Mouse (Mus musculus): Measurements from ENCODE around the gene Pla2g4e.

GRCm38 (mm10) chr2:120207926-120208325, 37.2 kb downstream of the Pla2g4e start:
- TF ChIP-seq CTCF (conservative IDR thresholded peaks at IDR 0.05; ENCODE audit: insufficient read depth, insufficient read length, low read depth, low read length) (no peak), POLR2A (IDR thresholded peaks at IDR 0.05; ENCODE audit: low read depth, low read length) (no peak)

Measured in kidney, adult 2 months (tissue).